Mouse (Mus musculus): ENCODE data around the gene Vmn1r113.
"Not testable (repeated sequence)": the region's sequence is repeated elsewhere in the genome, so short reads cannot be mapped to it uniquely, and the experiment has no call there.

Vmn1r113 gene

DNA sequence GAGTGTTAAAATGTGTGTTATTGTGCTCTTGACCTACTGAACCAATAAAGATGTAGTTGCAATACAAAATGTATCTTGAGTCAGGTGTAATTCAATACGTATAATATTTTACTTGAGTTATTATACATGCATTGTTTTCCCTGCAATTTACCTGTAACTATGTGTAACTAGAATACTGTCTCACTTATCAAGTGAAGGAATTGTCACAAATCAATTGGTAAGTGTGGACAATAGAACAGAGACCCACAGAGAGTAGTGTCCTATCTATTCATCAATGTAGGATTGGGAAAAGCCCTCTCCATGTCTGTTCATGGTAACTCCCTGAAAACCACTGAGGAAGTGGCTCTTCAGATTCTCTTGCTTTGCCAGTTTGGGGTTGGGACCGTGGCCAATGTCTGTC, at the start of gene Vmn1r113:
TSS of gene Vmn1r113 (plus strand) at position 301 of the 400 bp plus-strand sequence.
- not testable (repeated sequence) for DNase-seq (ENCODE audit: low spot score)

DNA sequence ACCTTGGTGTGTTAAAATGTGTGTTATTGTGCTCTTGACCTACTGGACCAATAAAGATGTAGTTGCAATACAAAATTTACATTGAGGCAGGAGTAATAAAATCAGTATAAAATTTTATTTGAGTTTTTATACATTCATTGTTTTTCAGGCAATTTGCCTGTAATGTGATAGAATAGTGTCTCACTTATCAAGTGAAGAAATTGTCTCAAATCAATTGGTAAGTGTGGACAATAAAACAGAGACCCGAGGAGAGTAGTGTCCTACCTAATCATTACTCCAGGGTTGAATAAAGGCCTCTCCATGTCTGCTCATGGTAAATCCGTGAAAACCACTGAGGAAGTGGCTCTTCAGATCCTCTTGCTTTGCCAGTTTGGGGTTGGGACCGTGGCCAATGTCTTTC, 16.2 kb upstream of the Vmn1r113 start, which contains the start of gene Vmn1r112:
TSS of gene Vmn1r112 (plus strand) at position 301 of the 400 bp plus-strand sequence.
- DNase-seq (ENCODE audit: low spot score): not testable (repeated sequence)

DNA sequence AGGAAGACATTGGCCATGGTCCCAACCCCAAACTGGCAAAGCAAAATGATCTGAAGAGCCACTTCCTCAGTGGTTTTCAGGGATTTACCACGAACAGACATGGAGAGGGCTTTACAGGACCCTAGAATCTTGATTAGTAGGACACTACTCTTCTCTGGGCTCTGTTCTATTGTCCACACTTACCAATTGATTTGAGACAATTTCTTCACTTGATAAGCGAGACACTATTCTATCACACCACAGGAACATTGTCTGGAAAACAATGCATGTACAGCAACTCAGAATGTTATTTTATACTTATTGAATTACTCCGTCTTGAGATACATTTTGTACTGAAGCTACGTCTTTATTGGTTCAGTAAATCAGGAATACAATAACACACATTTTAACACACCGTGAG, 25.0 kb downstream of the Vmn1r113 start, which contains the start of gene Vmn1r114:
TSS of gene Vmn1r114 (minus strand) at position 101 of the 400 bp plus-strand sequence.
- DNase-seq (ENCODE audit: low spot score): not testable (repeated sequence)
